Mouse (Mus musculus): ENCODE results near the gene Bdh2. TPM values are rescaled to one million over a fixed set of nuclear protein-coding genes. Genes with fewer than 3 reads are reported as not detected.

Gene Bdh2
- polyA plus RNA-seq, 1 experiment, result 4.1 TPM

DNA sequence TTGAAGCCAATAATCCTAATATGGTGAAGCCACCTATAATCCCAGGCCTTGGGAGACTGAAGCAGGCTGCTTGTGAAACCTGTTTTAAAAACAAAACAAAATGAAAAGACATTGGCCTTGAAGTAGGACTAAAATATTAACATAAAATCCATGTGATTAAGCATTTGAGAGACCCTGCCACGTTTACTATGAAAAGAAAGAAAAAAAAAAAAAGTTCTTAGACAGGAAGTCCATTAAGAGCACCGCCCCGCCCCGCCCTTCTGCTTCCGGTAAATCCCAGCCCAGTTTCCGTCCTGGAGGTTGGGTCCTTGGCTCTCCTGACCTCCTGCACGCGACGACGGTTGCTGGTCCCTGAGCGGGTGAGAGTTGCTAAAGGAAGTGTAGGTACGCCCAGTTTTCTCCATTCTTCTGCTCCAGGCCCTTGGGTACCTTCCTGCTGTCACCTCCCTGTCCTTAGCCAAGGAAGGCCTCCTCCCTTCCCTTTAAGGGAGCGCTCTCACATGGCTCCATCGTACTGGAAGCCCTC, 66.8 kb downstream of the Bdh2 start, which contains the start of gene Slc9b1:
TSS of gene Slc9b1 (plus strand) at position 291 of the 526 bp plus-strand sequence.
- Histone ChIP-seq H3K27ac (ENCODE audit: insufficient read depth, low read length) (no peak within 1 kb of the TSS), H3K4me1 (ENCODE audit: control insufficient read depth, insufficient read depth, low read length) (no peaks in the 10 kb centered on the region), H3K4me3 (ENCODE audit: insufficient read depth, low read length) (no peak within 1 kb of the TSS)
- TF ChIP-seq CTCF (IDR thresholded peaks at IDR 0.05; ENCODE audit: extremely low read depth, insufficient read depth, low read length), result no peak
- TF ChIP-seq POLR2A (IDR thresholded peaks at IDR 0.05; ENCODE audit: extremely low read depth, insufficient read depth, low read length), result no peak

DNA sequence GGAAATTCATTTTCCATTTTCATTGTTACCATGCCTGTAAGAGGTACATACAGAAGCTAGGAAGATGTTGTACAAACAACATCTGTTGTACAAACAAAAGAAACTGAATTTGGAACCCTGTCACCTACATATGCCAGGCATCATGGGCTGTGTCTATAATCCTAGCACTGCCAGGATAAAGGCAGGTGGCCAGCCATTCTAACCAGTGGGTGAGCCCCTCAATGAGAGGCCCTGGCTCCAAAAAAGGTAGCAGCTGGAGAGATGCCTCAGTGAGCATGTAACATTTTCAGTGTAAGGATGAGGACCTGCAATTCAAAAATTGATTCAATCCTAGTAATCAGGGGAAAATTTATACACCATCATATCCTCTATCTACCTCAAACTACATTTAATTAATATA, 68.0 kb downstream of the Bdh2 start:
- Histone ChIP-seq H3K27ac (ENCODE audit: insufficient read depth, low read length) (no peak overlapping the region), H3K4me1 (ENCODE audit: control insufficient read depth, insufficient read depth, low read length) (no peaks in the 10 kb centered on the region), H3K4me3 (ENCODE audit: insufficient read depth, low read length) (no peak overlapping the region)
- TF ChIP-seq POLR2A (IDR thresholded peaks at IDR 0.05; ENCODE audit: extremely low read depth, insufficient read depth, low read length), result no peak
- no peak for TF ChIP-seq CTCF (IDR thresholded peaks at IDR 0.05; ENCODE audit: extremely low read depth, insufficient read depth, low read length)

DNA sequence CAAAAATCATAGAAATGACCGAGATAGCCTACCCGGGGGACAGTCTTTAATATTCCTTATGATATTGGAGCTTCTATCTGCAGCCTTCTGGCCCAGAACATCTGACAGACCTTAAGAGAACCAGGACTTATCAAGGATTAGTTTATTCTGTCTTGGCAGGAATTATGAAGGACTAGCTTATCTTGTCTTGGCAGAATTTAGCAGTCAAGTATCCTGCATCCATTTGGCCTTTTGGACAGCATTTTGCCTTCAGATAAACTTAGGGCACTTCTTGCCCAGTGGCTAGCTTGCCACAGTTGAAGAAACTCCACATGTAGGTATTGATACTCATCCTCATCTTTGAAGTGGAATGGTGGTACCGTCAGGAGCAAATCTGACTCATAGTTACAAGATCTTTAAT, 70.8 kb downstream of the Bdh2 start:
- no peaks in the 10 kb centered on the region for H3K4me1 ChIP-seq (ENCODE audit: control insufficient read depth, insufficient read depth, low read length)
- no peak for TF ChIP-seq POLR2A (IDR thresholded peaks at IDR 0.05; ENCODE audit: extremely low read depth, insufficient read depth, low read length)
- no peak for TF ChIP-seq CTCF (IDR thresholded peaks at IDR 0.05; ENCODE audit: extremely low read depth, insufficient read depth, low read length)
- H3K27ac ChIP-seq (ENCODE audit: insufficient read depth, low read length), result no peak overlapping the region
- H3K4me3 ChIP-seq (ENCODE audit: insufficient read depth, low read length), result no peak overlapping the region

Other genes with a start within 250 kb of the Bdh2 start
- gene Cenpe, start 68.7 kb upstream of the Bdh2 start, polyA plus RNA-seq (2012; rRNA removed), result 0.57 and 1.0 TPM in 2 replicates
- gene Slc9b2, start 26.5 kb downstream of the Bdh2 start, polyA plus RNA-seq (2012; rRNA removed), result 3.7 and 5.4 TPM in 2 replicates
- gene Slc9b1, start 66.8 kb downstream of the Bdh2 start, polyA plus RNA-seq (2012; rRNA removed), result 0.25 TPM in 2 replicates
- gene Cisd2, start 142.7 kb downstream of the Bdh2 start, polyA plus RNA-seq (2012; rRNA removed), result 46.9 and 47.5 TPM in 2 replicates
- gene Ube2d3, start 156.9 kb downstream of the Bdh2 start, polyA plus RNA-seq (2012; rRNA removed), result 149 and 157 TPM in 2 replicates
- gene Manba, start 204.4 kb downstream of the Bdh2 start, polyA plus RNA-seq (2012; rRNA removed), result 4.9 and 5.5 TPM in 2 replicates